Mouse (Mus musculus): Measurements from ENCODE around the gene Htr6.

DNA sequence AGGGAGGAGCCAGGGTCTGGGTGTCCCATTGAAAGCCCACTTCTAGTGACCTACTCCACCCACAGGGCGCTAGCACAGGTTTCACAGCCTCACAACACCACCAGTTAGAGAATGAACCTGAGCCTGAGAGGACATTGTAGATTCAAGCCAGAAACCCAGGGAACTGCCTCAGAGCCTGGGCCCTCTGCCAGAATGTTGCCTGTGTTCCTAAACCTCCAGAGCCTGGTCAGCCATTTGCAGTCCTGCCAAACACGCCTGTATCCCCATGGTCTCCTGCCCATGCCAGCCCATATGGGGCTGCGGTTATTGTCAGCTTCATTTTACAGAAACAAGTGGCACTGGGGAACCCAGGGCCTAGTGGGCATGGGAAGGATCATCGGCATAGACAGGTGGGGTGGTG is 20.0 kb downstream of the Htr6 start:
- TF ChIP-seq CTCF (IDR thresholded peaks at IDR 0.05; ENCODE audit: control insufficient read depth, insufficient read depth, insufficient replicate concordance, low read depth, low read length) (no peak), POLR2A (IDR thresholded peaks at IDR 0.05; ENCODE audit: control insufficient read depth, low read depth, low read length) (no peak)

All from testis, adult 2 months (tissue).